Mouse (Mus musculus) kidney, embryonic 16.5 days (tissue): ENCODE data around the gene Snrnp35. TPM values are rescaled to one million over a fixed set of nuclear protein-coding genes. Genes with fewer than 3 reads are reported as not detected.
"Not testable (repeated sequence)": the region's sequence is repeated elsewhere in the genome, so short reads cannot be mapped to it uniquely, and the experiment has no call there.

Source experiments
- ATAC-seq: fragments of 200-750 bp; cut with Nextera tagmentation; 2 replicates; pipeline ENCODE4 v1.8.0; 2017; ENCODE audit warnings: moderate TSS enrichment; ENCODE audit not compliant: low FRiP score, low TSS enrichment
- H3K27ac ChIP-seq: fragments of 300-500 bp; sonication (generic); 2 replicates; pipeline ENCODE4 v1.5.1; 2014; ENCODE audit warnings: low read length
- H3K27me3 ChIP-seq: fragments of 300-500 bp; sonication (generic); 2 replicates; pipeline ENCODE4 v1.6.1; 2014; ENCODE audit warnings: low read length, control low read depth, mixed read lengths; ENCODE audit not compliant: insufficient read depth
- H3K36me3 ChIP-seq: fragments of 300-500 bp; sonication (generic); 2 replicates; pipeline ENCODE4 v1.6.1; 2014; ENCODE audit warnings: low read length, control low read depth, mixed read lengths; ENCODE audit not compliant: insufficient read depth
- H3K4me1 ChIP-seq: fragments of 300-500 bp; sonication (generic); 2 replicates; pipeline ENCODE4 v1.6.1; 2014; ENCODE audit warnings: low read length, control low read depth, mixed read lengths; ENCODE audit not compliant: insufficient read depth
- H3K4me2 ChIP-seq: fragments of 300-500 bp; sonication (generic); replicated peaks from 2 replicates; pipeline ENCODE4 v1.6.1; 2014; ENCODE audit warnings: low read depth, low read length
- H3K4me3 ChIP-seq: fragments of 300-500 bp; sonication (generic); 2 replicates; pipeline ENCODE4 v1.5.1; 2014; ENCODE audit warnings: mild to moderate bottlenecking, low read length
- H3K9ac ChIP-seq: fragments of 300-500 bp; sonication (generic); replicated peaks from 2 replicates; pipeline ENCODE4 v1.6.1; 2014; ENCODE audit warnings: low read length
- H3K9me3 ChIP-seq: fragments of 300-500 bp; sonication (generic); 2 replicates; pipeline ENCODE4 v1.6.1; 2016; ENCODE audit warnings: low read length, control low read depth
- WGBS: fragments of 180-500 bp; shearing (Covaris S2); extraction: QIAGEN DNeasy Blood & Tissue Kit; methylation state at CpG from one replicate; pipeline ENCODE4 v1.1.7; 2014; 5-methylcytosine and 5-hydroxymethylcytosine counted together
- polyA plus RNA-seq: library from polyadenylated mRNA; unstranded; fragments of >200 nt; fragmentation: Nextera tagmentation; extraction: Ambion mirVana; gene quantifications from 2 replicates; pipeline ENCODE4 v1.2.1, GENCODE M21; 2015

Gene Snrnp35
- polyA plus RNA-seq, 1 experiment from 2014 or later, result 29.4 TPM

GRCm38 (mm10) chr5:124460922-124461321 is 22.0 kb upstream of the Snrnp35 start:
- H3K9me3 ChIP-seq, H3K27ac ChIP-seq, H3K9ac ChIP-seq, H3K27me3 ChIP-seq, H3K4me3 ChIP-seq, H3K4me1 ChIP-seq, ATAC-seq, H3K4me2 ChIP-seq: not testable (repeated sequence)
- 82% methylated on average over 14 of the region's 14 CpGs for WGBS
- H3K36me3 ChIP-seq, result peaks cover 71% of the 10 kb centered on the region

DNA sequence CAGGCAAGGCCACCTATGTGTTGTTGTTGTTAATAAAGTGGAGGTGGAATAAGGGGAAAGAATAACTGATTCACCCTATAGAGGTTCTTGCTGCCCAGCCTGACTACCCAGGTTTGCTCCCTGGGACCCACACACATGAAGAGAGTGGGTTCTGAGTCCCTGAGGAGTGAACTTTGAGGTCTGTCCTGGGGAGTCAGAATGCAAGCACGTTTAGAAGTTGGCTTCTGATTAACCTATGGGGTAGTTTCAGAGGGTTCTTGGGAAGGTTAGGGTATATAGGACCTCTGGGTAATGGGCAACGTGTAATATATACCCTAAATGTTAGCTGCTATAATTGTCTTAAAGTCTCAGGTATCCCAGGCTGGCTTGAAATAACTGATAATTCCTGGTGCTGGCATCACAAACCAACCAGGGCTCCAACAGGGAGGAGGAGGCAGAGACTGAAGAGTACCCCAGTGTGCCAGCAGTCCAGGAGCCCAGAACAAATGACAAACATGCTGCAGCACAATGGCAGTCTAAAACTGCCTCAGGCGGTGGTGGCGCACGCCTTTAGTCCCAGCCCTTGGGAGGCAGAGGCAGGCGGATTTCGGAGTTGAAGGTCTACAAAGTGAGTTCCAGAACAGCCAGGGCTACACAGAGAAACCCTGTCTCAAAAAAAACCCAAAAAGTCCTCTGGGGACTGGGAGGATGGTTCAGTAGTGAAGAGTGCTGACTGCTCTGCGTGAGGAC is 20.5 kb upstream of the Snrnp35 start:
- 88% methylated on average over 8 of the region's 8 CpGs for WGBS
- H3K9ac ChIP-seq, result no peak overlapping the region
- no peaks in the 10 kb centered on the region for H3K4me1 ChIP-seq
- H3K36me3 ChIP-seq, result peaks cover 63% of the 10 kb centered on the region
- H3K27ac ChIP-seq, result no peak overlapping the region
- H3K27me3 ChIP-seq, result no peaks in the 10 kb centered on the region
- no peak overlapping the region for H3K4me3 ChIP-seq
- H3K9me3 ChIP-seq, result no peaks in the 10 kb centered on the region
- ATAC-seq, result no peak
- H3K4me2 ChIP-seq, result no peak overlapping the region

DNA sequence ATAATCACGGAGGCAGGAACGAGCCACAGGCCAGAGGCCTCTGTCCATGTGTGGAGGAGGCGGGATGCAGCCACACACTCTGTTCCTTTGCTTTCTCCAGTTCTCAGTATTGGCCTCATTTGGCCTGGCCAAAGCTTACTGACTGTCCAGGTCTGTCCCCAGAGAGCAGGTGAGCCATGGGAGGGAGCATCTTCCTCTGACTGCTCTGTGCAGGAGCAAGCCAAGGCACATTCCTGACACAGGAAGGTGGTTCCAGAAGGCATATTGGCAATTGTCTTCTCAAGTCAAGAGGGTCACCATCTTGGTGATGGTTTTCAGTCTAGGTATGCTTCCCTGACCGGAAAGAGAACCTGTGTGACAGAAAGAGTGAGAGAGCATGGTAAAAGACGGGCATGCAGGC is 19.5 kb upstream of the Snrnp35 start:
- peaks cover 63% of the 10 kb centered on the region for H3K36me3 ChIP-seq
- ATAC-seq, result no peak
- no peak overlapping the region for H3K9ac ChIP-seq
- no peak overlapping the region for H3K4me2 ChIP-seq
- H3K9me3 ChIP-seq, result no peaks in the 10 kb centered on the region
- no peak overlapping the region for H3K27ac ChIP-seq
- no peaks in the 10 kb centered on the region for H3K27me3 ChIP-seq
- H3K4me1 ChIP-seq, result no peaks in the 10 kb centered on the region
- 86% methylated on average over 5 of the region's 5 CpGs for WGBS
- no peak overlapping the region for H3K4me3 ChIP-seq

DNA sequence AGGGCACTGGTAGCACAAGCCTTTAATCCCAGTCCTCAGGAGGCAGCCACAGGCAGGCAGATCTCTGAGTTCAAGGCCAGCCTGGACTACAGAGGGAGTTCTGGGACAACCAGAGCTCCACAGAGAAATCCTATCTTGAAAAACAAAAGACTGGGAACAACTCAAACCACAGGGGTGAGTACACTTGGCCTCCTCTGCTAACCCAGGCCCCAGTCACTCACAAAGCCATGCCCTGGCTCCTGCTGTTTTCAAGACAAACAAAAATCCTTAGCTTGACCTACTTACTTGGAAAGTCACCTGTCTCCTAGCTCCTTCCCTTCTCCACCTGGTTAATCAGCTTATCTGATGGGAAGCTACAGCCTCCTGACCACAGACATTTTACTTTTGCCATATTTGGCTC is 18.0 kb upstream of the Snrnp35 start:
- Histone ChIP-seq H3K27ac (no peak overlapping the region), H3K9me3 (no peaks in the 10 kb centered on the region), H3K4me3 (no peak overlapping the region), H3K36me3 (peaks cover 60% of the 10 kb centered on the region), H3K27me3 (no peaks in the 10 kb centered on the region), H3K4me2 (no peak overlapping the region), H3K9ac (no peak overlapping the region), H3K4me1 (no peaks in the 10 kb centered on the region)
- no peak for ATAC-seq

- Histone ChIP-seq H3K4me1 (no peaks in the 10 kb centered on the region), H3K9me3 (no peaks in the 10 kb centered on the region), H3K4me2 (no peak overlapping the region), H3K9ac (no peak overlapping the region), H3K36me3 (peaks cover 39% of the 10 kb centered on the region), H3K27ac (no peak overlapping the region), H3K27me3 (no peaks in the 10 kb centered on the region), H3K4me3 (no peak overlapping the region)
- 92% methylated on average over 1 of the region's 1 CpGs for WGBS
- no peak for ATAC-seq
These were observed 15.2 kb upstream of the Snrnp35 start for GRCm38 (mm10) chr5:124467766-124468165.

DNA sequence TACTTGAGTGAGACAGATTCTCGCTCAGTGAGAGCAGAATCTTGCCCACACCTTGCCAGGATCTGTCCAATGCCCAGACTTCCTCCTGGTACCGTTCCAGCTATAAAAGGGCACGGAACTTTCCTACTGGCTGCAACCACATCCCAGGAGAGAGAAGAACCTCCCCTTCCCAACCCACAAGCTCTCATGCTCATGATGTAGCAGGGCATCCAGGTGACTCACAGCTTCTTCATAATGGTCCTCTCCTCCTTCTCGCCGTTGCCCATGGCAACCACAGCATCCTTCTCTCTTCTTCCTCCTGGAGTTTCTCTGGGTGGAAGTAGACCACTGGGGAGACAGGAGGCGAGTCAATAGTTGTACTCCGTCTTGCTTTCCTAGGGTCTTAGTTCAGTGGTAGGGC is 14.6 kb upstream of the Snrnp35 start:
- H3K27ac ChIP-seq, result no peak overlapping the region
- no peak overlapping the region for H3K4me3 ChIP-seq
- H3K9me3 ChIP-seq, result no peaks in the 10 kb centered on the region
- H3K9ac ChIP-seq, result no peak overlapping the region
- no peaks in the 10 kb centered on the region for H3K4me1 ChIP-seq
- H3K36me3 ChIP-seq, result peaks cover 34% of the 10 kb centered on the region
- 91% methylated on average over 7 of the region's 7 CpGs for WGBS
- ATAC-seq, result no peak
- H3K4me2 ChIP-seq, result no peak overlapping the region
- H3K27me3 ChIP-seq, result no peaks in the 10 kb centered on the region

DNA sequence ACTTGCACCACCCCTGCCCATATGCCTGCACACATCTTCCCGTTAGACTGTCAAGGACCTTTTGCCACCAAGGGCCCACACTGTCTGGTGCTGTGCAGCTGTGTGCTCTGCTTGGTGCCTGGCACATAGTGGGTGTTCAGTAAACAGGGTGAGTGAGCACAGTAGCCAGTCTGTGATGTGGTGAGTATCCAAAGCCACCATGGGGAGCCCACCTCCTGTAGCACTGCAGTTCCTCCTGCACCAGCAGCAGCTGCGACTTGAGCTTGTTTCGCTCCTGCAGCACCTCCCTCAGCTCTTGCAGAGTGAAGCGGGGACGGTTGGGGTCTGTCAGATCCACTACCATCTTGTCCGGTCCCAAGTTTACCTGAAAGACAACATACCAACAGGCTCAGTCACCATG is 13.4 kb upstream of the Snrnp35 start:
- H3K27ac ChIP-seq, result no peak overlapping the region
- 96% methylated on average over 6 of the region's 6 CpGs for WGBS
- H3K4me2 ChIP-seq, result no peak overlapping the region
- H3K27me3 ChIP-seq, result no peaks in the 10 kb centered on the region
- H3K4me3 ChIP-seq, result no peak overlapping the region
- ATAC-seq, result no peak
- H3K9ac ChIP-seq, result no peak overlapping the region
- no peaks in the 10 kb centered on the region for H3K9me3 ChIP-seq
- no peaks in the 10 kb centered on the region for H3K4me1 ChIP-seq
- H3K36me3 ChIP-seq, result peaks cover 30% of the 10 kb centered on the region

GRCm38 (mm10) chr5:124470591-124471171 is 12.3 kb upstream of the Snrnp35 start:
- no peak for ATAC-seq
- 70% methylated on average over 6 of the region's 6 CpGs for WGBS
- H3K9ac ChIP-seq, result no peak overlapping the region
- H3K36me3 ChIP-seq, result peaks cover 30% of the 10 kb centered on the region
- peaks cover 4% of the 10 kb centered on the region for H3K4me1 ChIP-seq
- H3K27me3 ChIP-seq, result no peaks in the 10 kb centered on the region
- no peak overlapping the region for H3K27ac ChIP-seq
- no peak overlapping the region for H3K4me2 ChIP-seq
- no peak overlapping the region for H3K4me3 ChIP-seq
- no peaks in the 10 kb centered on the region for H3K9me3 ChIP-seq

- WGBS, result 71% methylated on average over 1 of the region's 1 CpGs
- no peaks in the 10 kb centered on the region for H3K9me3 ChIP-seq
- no peaks in the 10 kb centered on the region for H3K36me3 ChIP-seq
- H3K4me3 ChIP-seq, result no peak overlapping the region; the same call in 1 of the 2 replicates
- peak overlapping the region; percentile 86 for H3K4me2 ChIP-seq
- peak overlapping the region; percentile 81 for H3K27ac ChIP-seq
- peaks cover 28% of the 10 kb centered on the region for H3K4me1 ChIP-seq
- H3K9ac ChIP-seq, result 0 out of 2 replicates have a peak overlapping the region, but pooled peaks have one; percentile 41
- ATAC-seq, result no peak
- H3K27me3 ChIP-seq, result no peaks in the 10 kb centered on the region
These were observed 4.1 kb upstream of the Snrnp35 start for GRCm38 (mm10) chr5:124478873-124479204.

DNA sequence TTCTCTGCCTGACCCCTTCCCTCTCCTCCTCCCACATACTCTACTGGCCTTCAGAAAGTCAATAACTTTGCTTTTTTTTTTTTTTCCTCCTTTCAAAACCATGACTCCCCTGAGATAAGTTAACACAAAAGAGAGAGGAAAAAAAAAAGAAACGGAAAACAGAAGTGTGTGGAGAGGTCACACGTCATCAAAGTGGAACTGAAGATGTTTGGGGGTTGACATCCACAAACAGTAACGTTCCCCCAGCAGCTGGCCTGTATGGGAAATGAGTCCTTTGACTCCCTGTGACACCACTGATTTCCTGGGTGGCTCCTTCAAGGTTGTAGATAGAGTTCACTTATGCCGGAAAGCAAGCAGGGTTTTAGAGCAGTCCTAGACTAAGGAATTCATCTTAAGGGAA is 2.8 kb upstream of the Snrnp35 start:
- Histone ChIP-seq H3K27ac (no peak overlapping the region), H3K27me3 (no peaks in the 10 kb centered on the region), H3K36me3 (no peaks in the 10 kb centered on the region), H3K9ac (no peak overlapping the region), H3K9me3 (no peaks in the 10 kb centered on the region), H3K4me3 (no peak overlapping the region), H3K4me2 (no peak overlapping the region), H3K4me1 (peaks cover 36% of the 10 kb centered on the region)
- 58% methylated on average over 4 of the region's 4 CpGs for WGBS
- ATAC-seq, result no peak
